9 mouse cellular contexts compared by ENCODE assay signal in genomic region chr2:103696177-103696576, GRCm38 (mm10).
DNase-seq lines count a peak whose midpoint lies in the region; ATAC-seq lines count a peak whose summit lies in the region.
"Had no signal": no experiment of that assay in that cellular context is flagged by ENCODE, and none has a peak within 500 bp of the region (broad histone marks: within the 10 kb centered on the region; RNA-seq: fewer than 3 reads in every experiment).

No protein-coding gene starts in this region.

- H3K4me1 ChIP-seq in kidney, embryonic 15.5 days, result 0 out of 2 replicates have a peak, but pooled peaks cover 1% of the 10 kb centered on the region
- peaks cover 46% of the 10 kb centered on the region for H3K4me1 ChIP-seq in limb, embryonic 13.5 days

- WGBS in kidney, embryonic 15.5 days, result 57% methylated on average over 3 of the region's 3 CpGs
- 40% methylated on average over 3 of the region's 3 CpGs for WGBS in limb, embryonic 13.5 days

- no peak overlapping the region for H3K27ac ChIP-seq in kidney, embryonic 15.5 days
- H3K27ac ChIP-seq in limb, embryonic 13.5 days, result peak overlapping the region; percentile 79
- H3K27ac ChIP-seq: forebrain, embryonic 15.5 days had no signal

- peak; percentile 59 for DNase-seq in kidney, adult 18-20 months
- peak; percentile 56 for DNase-seq in gastrocnemius, postnatal 10 days
- DNase-seq in urinary bladder, postnatal 25 days (ENCODE audit: low spot score), result peak; percentile 43
- no peak for DNase-seq in yolk sac, embryonic 10.5 days (ENCODE audit: low spot score)
- DNase-seq in embryo, embryonic 9.5 days (ENCODE audit: extremely low spot score), result no peak
- DNase-seq in thymus, adult 18-20 months, result no peak

- no peaks in the 10 kb centered on the region for H3K36me3 ChIP-seq in kidney, embryonic 15.5 days
- H3K36me3 ChIP-seq in limb, embryonic 13.5 days, result peaks cover 2% of the 10 kb centered on the region
- H3K36me3 ChIP-seq: forebrain, embryonic 15.5 days had no signal

- H3K4me2 ChIP-seq in kidney, embryonic 15.5 days, result no peak overlapping the region
- no peak overlapping the region for H3K4me2 ChIP-seq in limb, embryonic 13.5 days (replicated peaks)
- H3K4me2 ChIP-seq: forebrain, embryonic 15.5 days had no signal

- H3K27me3 ChIP-seq in kidney, embryonic 15.5 days, result no peaks in the 10 kb centered on the region
- H3K27me3 ChIP-seq in limb, embryonic 13.5 days, result no peaks in the 10 kb centered on the region
- H3K27me3 ChIP-seq: forebrain, embryonic 15.5 days had no signal

- H3K9me3 ChIP-seq in kidney, embryonic 15.5 days (replicated peaks), result no peaks in the 10 kb centered on the region
- no peaks in the 10 kb centered on the region for H3K9me3 ChIP-seq in limb, embryonic 13.5 days
- H3K9me3 ChIP-seq: forebrain, embryonic 15.5 days had no signal

- ATAC-seq in kidney, embryonic 15.5 days (replicated peaks; ENCODE audit: low FRiP score), result no peak
- ATAC-seq in limb, embryonic 13.5 days (ENCODE audit: low FRiP score, low read depth), result peak; percentile 76; the same call in 1 of the 2 replicates
- ATAC-seq: forebrain, embryonic 15.5 days had no signal

- no peak overlapping the region for H3K4me3 ChIP-seq in kidney, embryonic 15.5 days (replicated peaks)
- H3K4me3 ChIP-seq in limb, embryonic 13.5 days, result no peak overlapping the region
- H3K4me3 ChIP-seq: forebrain, embryonic 15.5 days had no signal

- H3K9ac ChIP-seq in kidney, embryonic 15.5 days, result no peak overlapping the region
- H3K9ac ChIP-seq in limb, embryonic 13.5 days, result no peak overlapping the region
- H3K9ac ChIP-seq: forebrain, embryonic 15.5 days had no signal

Comparison
In these comparisons a context has a peak if more than half of its experiments do, and no peak if none do; other contexts are left out.
1. DNase-seq: peak in kidney, adult 18-20 months (single experiment), gastrocnemius, postnatal 10 days (single experiment) and urinary bladder, postnatal 25 days (single experiment); none in yolk sac, embryonic 10.5 days (single experiment), embryo, embryonic 9.5 days (single experiment) and thymus, adult 18-20 months (0 of 2).